Mouse (Mus musculus) neural tube, embryonic 14.5 days (tissue): ENCODE measurements around the gene Dnase1l2. TPM values are rescaled to one million over a fixed set of nuclear protein-coding genes. Genes with fewer than 3 reads are reported as not detected.
A peak's percentile ranks its signal among the peaks of the same experiment; 100 is the strongest.
"Not testable (repeated sequence)": the region's sequence is repeated elsewhere in the genome, so short reads cannot be mapped to it uniquely, and the experiment has no call there.

Experiments
- ATAC-seq: fragments of 200-750 bp; cut with Nextera tagmentation; 2 replicates; pipeline ENCODE4 v1.8.0; 2017; ENCODE audit warnings: low read depth, mild to moderate bottlenecking, moderate TSS enrichment, moderate library complexity
- H3K27ac ChIP-seq: fragments of 300-500 bp; sonication (generic); 2 replicates; pipeline ENCODE4 v1.5.1; 2014; ENCODE audit warnings: low read depth, mild to moderate bottlenecking, control low read depth, low read length, moderate library complexity, mixed read lengths
- H3K27me3 ChIP-seq: fragments of 300-500 bp; sonication (generic); 2 replicates; pipeline ENCODE4 v1.6.1; 2014; ENCODE audit warnings: low read length; ENCODE audit not compliant: control insufficient read depth, insufficient read depth
- H3K36me3 ChIP-seq: fragments of 300-500 bp; sonication (generic); 2 replicates; pipeline ENCODE4 v1.6.1; 2014; ENCODE audit warnings: low read length, mixed read lengths; ENCODE audit not compliant: control insufficient read depth, insufficient read depth
- H3K4me1 ChIP-seq: fragments of 300-500 bp; sonication (generic); 2 replicates; pipeline ENCODE4 v1.6.1; 2014; ENCODE audit warnings: low read length; ENCODE audit not compliant: control insufficient read depth, insufficient read depth
- H3K4me2 ChIP-seq: fragments of 300-500 bp; sonication (generic); 2 replicates; pipeline ENCODE4 v1.6.1; 2014; ENCODE audit warnings: mild to moderate bottlenecking, low read depth, low read length, control low read depth
- H3K4me3 ChIP-seq: fragments of 300-500 bp; sonication (generic); 2 replicates; pipeline ENCODE4 v1.5.1; 2014; ENCODE audit warnings: low read depth, low read length, control low read depth, mixed read lengths
- H3K9ac ChIP-seq: fragments of 300-500 bp; sonication (generic); replicated peaks from 2 replicates; pipeline ENCODE4 v1.6.1; 2014; ENCODE audit warnings: low read depth, mild to moderate bottlenecking, control low read depth, low read length, mixed read lengths
- H3K9me3 ChIP-seq: fragments of 300-500 bp; sonication (generic); 2 replicates; pipeline ENCODE4 v1.6.1; 2016; ENCODE audit warnings: low read length; ENCODE audit not compliant: control insufficient read depth
- WGBS: fragments of 180-500 bp; shearing (Covaris S2); extraction: QIAGEN DNeasy Blood & Tissue Kit; methylation state at CpG from one replicate; pipeline ENCODE4 v1.1.7; 2014; 5-methylcytosine and 5-hydroxymethylcytosine counted together
- polyA plus RNA-seq: library from polyadenylated mRNA; unstranded; fragments of >200 nt; fragmentation: Nextera tagmentation; extraction: Ambion mirVana; gene quantifications from 2 replicates; pipeline ENCODE4 v1.2.1, GENCODE M21; 2014

The Dnase1l2 gene
- polyA plus RNA-seq, 1 experiment from 2014 or later = 6.5 TPM

DNA sequence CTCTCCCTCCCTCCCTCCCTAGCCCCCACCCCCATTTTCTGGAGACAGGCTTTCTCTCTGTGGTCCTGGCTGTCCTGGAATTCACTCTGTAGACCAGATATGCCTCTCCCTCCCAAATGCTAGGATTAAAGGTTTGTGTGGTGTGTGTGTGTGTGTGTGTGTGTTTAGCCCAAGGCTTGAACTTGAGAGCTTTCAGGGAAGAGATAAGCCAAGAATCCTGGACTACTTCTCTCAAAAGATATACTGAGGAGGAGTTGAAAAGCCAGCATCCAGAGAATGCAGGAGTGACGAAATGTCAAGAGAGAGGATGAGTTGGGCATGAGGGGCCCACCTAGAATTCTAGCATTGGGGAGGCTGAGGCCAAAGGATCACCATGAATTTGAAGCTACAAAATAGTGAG is 20.0 kb upstream of the Dnase1l2 start:
- Histone ChIP-seq H3K4me1 (no peaks in the 10 kb centered on the region), H3K4me2 (no peak overlapping the region), H3K4me3 (no peak overlapping the region), H3K27ac (no peak overlapping the region), H3K36me3 (no peaks in the 10 kb centered on the region), H3K9me3 (no peaks in the 10 kb centered on the region), H3K9ac (no peak overlapping the region), H3K27me3 (no peaks in the 10 kb centered on the region)
- ATAC-seq = no peak
- WGBS = 97% methylated on average over 1 of the region's 1 CpGs

DNA sequence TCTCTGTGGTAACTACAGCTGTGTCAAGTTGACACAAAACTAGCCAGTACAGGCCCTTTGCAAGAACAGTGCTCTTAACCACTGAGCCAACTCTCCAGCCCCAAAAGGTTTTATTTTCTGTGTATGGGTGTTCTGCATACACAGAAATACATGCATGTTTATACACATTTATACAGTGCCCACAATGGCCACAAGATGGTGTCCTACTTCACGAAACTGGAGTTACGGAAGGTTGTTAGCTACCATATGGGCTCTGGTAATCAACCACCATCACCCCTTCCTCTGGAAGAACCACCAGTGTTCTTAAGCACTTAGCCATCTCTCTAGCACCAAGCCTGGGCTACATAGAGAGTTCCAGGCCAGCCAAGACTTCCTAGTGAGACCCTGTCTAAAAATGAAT is 18.7 kb upstream of the Dnase1l2 start:
- Histone ChIP-seq H3K27ac (no peak overlapping the region), H3K9ac (no peak overlapping the region), H3K36me3 (no peaks in the 10 kb centered on the region), H3K4me3 (no peak overlapping the region), H3K4me2 (no peak overlapping the region), H3K27me3 (no peaks in the 10 kb centered on the region), H3K4me1 (no peaks in the 10 kb centered on the region), H3K9me3 (no peaks in the 10 kb centered on the region)
- no peak for ATAC-seq
- 68% methylated on average over 2 of the region's 2 CpGs for WGBS

DNA sequence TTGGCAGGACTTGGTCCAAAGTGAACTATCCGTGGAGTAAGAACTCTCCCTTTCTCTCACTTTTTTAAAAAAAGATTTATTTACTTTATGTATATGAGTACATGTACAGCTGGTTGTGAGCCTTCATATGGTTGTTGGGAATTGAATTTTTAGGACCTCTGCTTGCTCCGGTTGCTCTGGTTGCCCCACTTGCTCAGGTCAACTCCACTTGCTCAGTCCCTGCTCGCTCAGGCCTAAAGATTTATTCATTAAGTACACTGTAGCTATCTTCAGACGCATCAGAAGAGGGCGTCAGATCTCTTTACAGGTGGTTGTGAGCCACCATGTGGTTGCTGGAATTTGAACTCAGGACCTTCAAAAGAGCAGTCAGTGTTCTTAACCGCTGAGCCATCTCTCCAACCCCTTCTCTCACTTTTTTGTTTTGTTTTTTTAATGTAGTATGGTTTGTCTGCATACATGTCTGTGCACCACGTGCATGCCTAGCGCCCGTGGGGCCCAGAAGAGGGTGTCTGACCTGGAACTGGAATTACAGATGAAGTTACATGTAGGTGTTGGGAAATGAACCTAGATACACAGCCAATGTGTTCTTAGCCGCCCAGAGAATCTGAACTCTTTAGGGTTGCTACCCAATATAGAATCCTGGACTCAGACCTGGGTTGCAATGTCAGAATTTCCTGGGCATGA is 12.8 kb upstream of the Dnase1l2 start:
- ATAC-seq, H3K27ac ChIP-seq: not testable (repeated sequence)
- WGBS = 53% methylated on average over 10 of the region's 10 CpGs

DNA sequence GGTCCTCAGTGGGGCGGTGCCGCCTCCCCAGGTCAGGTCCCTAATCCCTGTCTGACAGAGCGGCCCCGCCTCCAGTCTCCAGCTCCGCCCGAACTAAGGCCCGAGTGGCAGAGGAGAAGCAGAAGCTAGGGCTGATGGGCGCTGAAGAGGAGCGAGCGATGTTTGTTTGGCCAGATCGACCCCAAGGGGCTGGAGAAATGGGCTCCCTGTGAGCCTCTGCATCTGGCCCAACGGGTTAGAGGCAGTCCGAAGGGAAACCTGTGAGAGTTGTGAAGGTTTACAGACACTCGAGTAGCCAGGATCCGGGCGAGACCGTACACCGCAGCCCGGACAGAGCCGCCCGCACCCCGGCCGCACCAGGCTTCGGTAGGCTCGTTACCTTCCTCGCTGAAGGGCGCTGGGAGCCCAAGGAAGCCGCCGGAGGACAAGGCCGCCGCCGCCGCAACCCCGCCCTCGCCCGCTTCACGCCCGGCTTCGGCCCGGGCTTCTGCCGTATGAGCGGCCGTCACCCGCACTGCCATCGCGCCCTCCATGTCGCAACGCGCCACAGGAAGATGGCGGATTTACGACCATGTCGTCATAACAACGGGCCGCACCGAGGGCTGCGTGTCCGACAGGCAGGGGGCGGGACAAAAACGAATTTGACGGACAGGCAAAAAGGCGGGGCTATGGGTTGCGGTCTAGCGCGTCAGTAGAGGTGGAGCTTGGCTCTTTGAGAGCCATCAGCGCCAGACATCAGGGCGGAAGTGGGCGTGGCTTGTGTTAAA is 12.0 kb upstream of the Dnase1l2 start:
- Histone ChIP-seq H3K9me3 (no peaks in the 10 kb centered on the region), H3K4me1 (peaks cover 11% of the 10 kb centered on the region), H3K36me3 (peaks cover 13% of the 10 kb centered on the region), H3K27me3 (no peaks in the 10 kb centered on the region), H3K27ac (peak overlapping the region; percentile 95), H3K4me3 (peak overlapping the region; percentile 91), H3K4me2 (peak overlapping the region; percentile 53), H3K9ac (peak overlapping the region; percentile 92)
- WGBS = under 1% methylated on average over 58 of the region's 67 CpGs
- ATAC-seq = peak; percentile 94

More for the DNA sequence above, 12.8 kb upstream of the Dnase1l2 start:
- Histone ChIP-seq H3K4me3 (peak overlapping the region; percentile 91; the same call in 1 of the 2 replicates), H3K4me1 (peaks cover 11% of the 10 kb centered on the region), H3K4me2 (peak overlapping the region; percentile 31; the same call in 1 of the 2 replicates)
- not testable (repeated sequence) for H3K36me3 ChIP-seq, H3K9ac ChIP-seq, H3K9me3 ChIP-seq, H3K27me3 ChIP-seq

DNA sequence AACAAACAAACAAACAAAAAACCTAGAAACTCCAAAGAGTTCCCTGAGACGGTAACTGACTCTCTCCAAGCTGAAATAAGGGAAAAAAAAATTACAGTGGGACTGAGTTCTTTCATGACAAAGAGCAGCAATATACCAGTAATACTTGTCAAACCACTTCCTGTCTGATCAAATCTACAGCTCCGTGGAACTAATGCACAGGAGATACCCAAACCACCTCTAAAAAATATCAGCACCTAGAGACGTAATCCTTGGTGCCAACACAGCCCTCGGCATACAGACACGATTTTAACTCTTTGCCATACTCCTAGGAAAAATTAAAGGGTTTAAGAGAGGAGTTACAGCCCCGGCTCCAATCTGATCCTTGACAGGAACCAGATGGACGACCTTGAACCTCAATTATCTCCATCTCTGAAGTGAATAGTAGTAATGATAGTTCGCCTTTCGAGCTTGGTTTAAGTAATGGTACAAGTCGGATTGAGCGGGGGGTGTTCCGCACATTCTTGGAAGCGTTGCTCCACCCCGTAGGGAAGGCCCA is 11.4 kb upstream of the Dnase1l2 start:
- 9% methylated on average over 14 of the region's 14 CpGs for WGBS
- H3K27me3 ChIP-seq = no peaks in the 10 kb centered on the region
- peak overlapping the region; percentile 95 for H3K27ac ChIP-seq
- peak overlapping the region; percentile 91 for H3K4me3 ChIP-seq
- H3K36me3 ChIP-seq = peaks cover 20% of the 10 kb centered on the region
- ATAC-seq = no peak
- H3K9ac ChIP-seq = peak overlapping the region; percentile 92
- H3K9me3 ChIP-seq = no peaks in the 10 kb centered on the region
- peaks cover 11% of the 10 kb centered on the region for H3K4me1 ChIP-seq
- peak overlapping the region; percentile 53 for H3K4me2 ChIP-seq

DNA sequence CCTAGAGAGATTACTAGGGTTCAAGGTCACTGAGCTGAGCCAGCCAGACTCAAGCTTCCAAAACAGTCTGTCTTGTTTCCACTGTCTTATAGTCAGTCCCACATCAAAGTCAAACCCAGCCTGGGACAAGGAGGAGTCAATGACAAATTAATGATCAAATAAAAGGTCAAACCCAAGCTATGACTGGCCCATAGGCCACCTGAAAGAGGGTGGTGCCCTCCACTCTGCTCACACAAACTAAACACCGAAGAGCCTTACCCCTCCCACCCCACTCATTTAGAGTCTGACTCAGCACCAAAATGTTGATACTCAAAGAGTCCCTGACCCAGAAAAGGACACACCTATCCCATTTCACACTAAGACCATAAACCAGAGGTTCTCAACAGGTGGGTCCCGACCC is 10.5 kb upstream of the Dnase1l2 start:
- H3K9me3 ChIP-seq = no peaks in the 10 kb centered on the region
- ATAC-seq = no peak
- no peak overlapping the region for H3K27ac ChIP-seq
- H3K27me3 ChIP-seq = no peaks in the 10 kb centered on the region
- H3K9ac ChIP-seq = no peak overlapping the region
- no peak overlapping the region; the same call in 1 of the 2 replicates for H3K4me2 ChIP-seq
- no peak overlapping the region for H3K4me3 ChIP-seq
- H3K36me3 ChIP-seq = peaks cover 24% of the 10 kb centered on the region
- peaks cover 11% of the 10 kb centered on the region for H3K4me1 ChIP-seq
- WGBS = 93% methylated on average over 2 of the region's 2 CpGs

DNA sequence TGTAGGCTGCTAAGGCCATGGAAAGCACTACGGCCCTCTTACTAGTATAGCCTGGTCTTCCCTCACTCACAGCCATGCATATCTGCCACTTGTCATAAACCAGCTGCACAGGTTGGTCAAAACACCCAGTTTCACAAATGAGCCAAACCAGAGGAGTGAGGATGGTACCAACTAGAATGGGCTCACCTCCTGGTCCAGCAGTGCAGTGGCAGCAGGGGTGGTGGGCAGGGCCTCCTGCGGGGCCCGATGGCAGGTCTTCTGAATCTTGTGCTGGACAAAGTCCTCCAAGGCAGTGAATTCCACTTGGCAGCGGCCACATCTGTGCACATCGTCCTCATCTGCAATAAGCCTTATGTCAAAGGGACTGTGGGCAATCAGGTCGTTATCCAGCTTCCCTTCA is 8.3 kb upstream of the Dnase1l2 start:
- ATAC-seq = no peak
- WGBS = 94% methylated on average over 6 of the region's 6 CpGs
- Histone ChIP-seq H3K36me3 (peaks cover 43% of the 10 kb centered on the region), H3K4me1 (peaks cover 11% of the 10 kb centered on the region), H3K9ac (no peak overlapping the region), H3K4me2 (no peak overlapping the region), H3K27ac (no peak overlapping the region), H3K4me3 (no peak overlapping the region), H3K27me3 (no peaks in the 10 kb centered on the region), H3K9me3 (no peaks in the 10 kb centered on the region)

DNA sequence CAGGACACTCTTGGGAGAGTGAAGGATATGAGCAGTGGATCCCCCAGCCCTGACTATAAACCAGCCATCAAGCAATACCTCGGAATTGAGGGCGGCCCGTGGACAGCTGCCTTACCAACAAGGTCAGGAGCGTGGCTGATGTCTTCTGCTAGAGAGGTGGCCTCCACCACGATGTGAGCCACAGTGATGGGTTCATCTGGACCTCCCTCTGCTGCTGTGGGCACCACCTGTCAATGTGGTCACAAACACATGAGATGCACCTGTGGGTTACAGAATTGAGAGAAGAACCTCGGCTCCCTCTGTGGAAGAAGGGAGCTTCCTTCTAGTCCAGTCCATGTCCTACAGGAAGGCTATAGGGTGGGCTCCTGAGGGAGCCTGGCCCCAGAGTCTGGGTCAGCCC is 6.6 kb upstream of the Dnase1l2 start:
- H3K4me3 ChIP-seq = no peak overlapping the region
- peaks cover 58% of the 10 kb centered on the region for H3K36me3 ChIP-seq
- H3K4me2 ChIP-seq = no peak overlapping the region
- peaks cover 11% of the 10 kb centered on the region for H3K4me1 ChIP-seq
- H3K9ac ChIP-seq = no peak overlapping the region
- no peaks in the 10 kb centered on the region for H3K9me3 ChIP-seq
- 95% methylated on average over 6 of the region's 6 CpGs for WGBS
- H3K27me3 ChIP-seq = no peaks in the 10 kb centered on the region
- ATAC-seq = no peak
- no peak overlapping the region for H3K27ac ChIP-seq

DNA sequence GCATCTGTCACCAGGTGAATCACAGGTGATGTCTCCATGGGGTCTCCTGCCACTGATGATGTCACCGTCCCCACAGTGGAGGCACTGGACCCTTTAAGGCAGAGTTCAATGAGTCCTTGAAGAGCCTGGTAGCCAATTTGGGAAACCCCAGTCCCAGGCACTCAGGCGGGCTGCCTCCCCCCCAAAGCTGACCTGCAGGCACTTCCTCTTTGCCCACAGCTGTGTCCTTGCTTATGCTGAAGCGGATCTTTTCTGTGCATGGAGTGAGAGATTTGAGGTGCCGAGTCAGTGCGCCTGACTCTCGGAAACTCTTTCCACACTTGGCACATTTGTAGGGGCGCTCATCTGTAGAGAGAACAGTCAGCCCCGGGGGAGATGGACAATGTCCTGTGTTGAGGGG is 3.7 kb upstream of the Dnase1l2 start:
- no peak overlapping the region for H3K9ac ChIP-seq
- no peak overlapping the region for H3K4me2 ChIP-seq
- no peak overlapping the region for H3K27ac ChIP-seq
- no peaks in the 10 kb centered on the region for H3K9me3 ChIP-seq
- H3K36me3 ChIP-seq = peaks cover 75% of the 10 kb centered on the region
- no peaks in the 10 kb centered on the region for H3K27me3 ChIP-seq
- WGBS = 95% methylated on average over 8 of the region's 8 CpGs
- H3K4me1 ChIP-seq = no peaks in the 10 kb centered on the region
- H3K4me3 ChIP-seq = no peak overlapping the region
- no peak for ATAC-seq
